Mouse (Mus musculus): ENCODE results near the gene Gm3285.
A peak's percentile ranks its signal among the peaks of the same experiment; 100 is the strongest.

Gene Gm3285

GRCm38 (mm10) chr10:77861675-77862074, at the start of gene Gm3285:
Gm3285 (plus strand) TSS chr10:77861975.
- no peak for DNase-seq

GRCm38 (mm10) chr10:77814382-77814781, 47.4 kb upstream of the Gm3285 start, which contains the start of gene Gm2696:
Gm2696 (plus strand) TSS chr10:77814682.
- no peak for DNase-seq

- DNase-seq: peak; percentile 7
Observed at GRCm38 (mm10) chr10:77815514-77815913, 46.3 kb upstream of the Gm3285 start.

GRCm38 (mm10) chr10:77818523-77818922, 43.3 kb upstream of the Gm3285 start:
- no peak for DNase-seq

- DNase-seq: no peak
Observed at GRCm38 (mm10) chr10:77819203-77819602, 42.6 kb upstream of the Gm3285 start.

GRCm38 (mm10) chr10:77826951-77827350, 34.8 kb upstream of the Gm3285 start, which contains the start of gene Krtap10-4:
Krtap10-4 (minus strand) TSS chr10:77827095.
- no peak for DNase-seq

- no peak for DNase-seq
Observed at GRCm38 (mm10) chr10:77835647-77836046, 26.1 kb upstream of the Gm3285 start, which contains the start of gene Krtap10-10. Krtap10-10 (plus strand) TSS chr10:77835947.

GRCm38 (mm10) chr10:77839006-77839405, 22.8 kb upstream of the Gm3285 start:
- no peak for DNase-seq

- no peak for DNase-seq
Observed at GRCm38 (mm10) chr10:77846503-77846902, 15.3 kb upstream of the Gm3285 start, which contains the start of gene Gm36176. Gm36176 (plus strand) TSS chr10:77846803.

- DNase-seq: no peak
Observed at GRCm38 (mm10) chr10:77846961-77847360, 14.8 kb upstream of the Gm3285 start.

GRCm38 (mm10) chr10:77847538-77847937, 14.2 kb upstream of the Gm3285 start:
- DNase-seq: no peak

GRCm38 (mm10) chr10:77852559-77852958, 9.2 kb upstream of the Gm3285 start, which contains the start of gene Gm10318:
Gm10318 (plus strand) TSS chr10:77852859.
- no peak for DNase-seq

- peak; percentile 64 for DNase-seq
Observed at GRCm38 (mm10) chr10:77864067-77864761, 2.4 kb downstream of the Gm3285 start.

GRCm38 (mm10) chr10:77864762-77865143, 3.0 kb downstream of the Gm3285 start:
- no peak for DNase-seq

- DNase-seq: no peak
Observed at GRCm38 (mm10) chr10:77867546-77867945, 5.8 kb downstream of the Gm3285 start.

GRCm38 (mm10) chr10:77869651-77870050, 7.9 kb downstream of the Gm3285 start:
- DNase-seq: no peak

- DNase-seq: peak; percentile 33
Observed at GRCm38 (mm10) chr10:77878985-77879384, 17.2 kb downstream of the Gm3285 start.

- no peak for DNase-seq
Observed at GRCm38 (mm10) chr10:77880305-77880704, 18.5 kb downstream of the Gm3285 start.

- no peak for DNase-seq
Observed at GRCm38 (mm10) chr10:77882553-77882952, 20.8 kb downstream of the Gm3285 start.

- no peak for DNase-seq
Observed at GRCm38 (mm10) chr10:77886007-77886747, 24.4 kb downstream of the Gm3285 start.

GRCm38 (mm10) chr10:77890987-77891565, 29.3 kb downstream of the Gm3285 start:
- no peak for DNase-seq

- no peak for DNase-seq
Observed at GRCm38 (mm10) chr10:77895562-77895961, 33.8 kb downstream of the Gm3285 start.

- DNase-seq: no peak
Observed at GRCm38 (mm10) chr10:77900126-77900525, 38.4 kb downstream of the Gm3285 start.
